Mouse (Mus musculus): ENCODE results near the gene Gm49395. TPM values are rescaled to one million over a fixed set of nuclear protein-coding genes. Genes with fewer than 3 reads are reported as not detected.

The Gm49395 gene
- polyA plus RNA-seq, 1 experiment from 2014 or later, result 2.5 TPM

GRCm38 (mm10) chr13:115078997-115079685 is 22.6 kb downstream of the Gm49395 start:
- Histone ChIP-seq H3K4me3 (no peak overlapping the region), H3K27ac (no peak overlapping the region), H3K9ac (no peak overlapping the region), H3K4me2 (replicated peaks) (no peak overlapping the region), H3K4me1 (no peaks in the 10 kb centered on the region), H3K27me3 (no peaks in the 10 kb centered on the region), H3K9me3 (no peaks in the 10 kb centered on the region), H3K36me3 (no peaks in the 10 kb centered on the region)
- 83% methylated on average over 6 of the region's 6 CpGs for WGBS
- no peak for ATAC-seq (ENCODE audit: insufficient number of reproducible peaks, insufficient read depth, low FRiP score, low TSS enrichment)

GRCm38 (mm10) chr13:115077346-115078134 is 24.2 kb downstream of the Gm49395 start:
- no peak overlapping the region for H3K9ac ChIP-seq
- ATAC-seq (ENCODE audit: insufficient number of reproducible peaks, insufficient read depth, low FRiP score, low TSS enrichment), result no peak
- WGBS, result 80% methylated on average over 9 of the region's 9 CpGs
- H3K9me3 ChIP-seq, result no peaks in the 10 kb centered on the region
- no peak overlapping the region for H3K27ac ChIP-seq
- no peaks in the 10 kb centered on the region for H3K36me3 ChIP-seq
- H3K27me3 ChIP-seq, result no peaks in the 10 kb centered on the region
- H3K4me2 ChIP-seq (replicated peaks), result no peak overlapping the region
- H3K4me1 ChIP-seq, result no peaks in the 10 kb centered on the region
- H3K4me3 ChIP-seq, result no peak overlapping the region

GRCm38 (mm10) chr13:115072386-115072785 is 29.3 kb downstream of the Gm49395 start:
- WGBS, result 89% methylated on average over 6 of the region's 6 CpGs
- H3K27me3 ChIP-seq, result no peaks in the 10 kb centered on the region
- no peaks in the 10 kb centered on the region for H3K36me3 ChIP-seq
- no peak overlapping the region for H3K27ac ChIP-seq
- no peak overlapping the region for H3K4me2 ChIP-seq (replicated peaks)
- no peak overlapping the region for H3K4me3 ChIP-seq
- no peak overlapping the region for H3K9ac ChIP-seq
- no peaks in the 10 kb centered on the region for H3K9me3 ChIP-seq
- ATAC-seq (ENCODE audit: insufficient number of reproducible peaks, insufficient read depth, low FRiP score, low TSS enrichment), result no peak
- no peaks in the 10 kb centered on the region for H3K4me1 ChIP-seq

GRCm38 (mm10) chr13:115071431-115071830 is 30.3 kb downstream of the Gm49395 start:
- 83% methylated on average over 3 of the region's 3 CpGs for WGBS
- no peak overlapping the region for H3K27ac ChIP-seq

GRCm38 (mm10) chr13:115067968-115068330 is 33.8 kb downstream of the Gm49395 start:
- H3K9me3 ChIP-seq, result no peaks in the 10 kb centered on the region
- no peaks in the 10 kb centered on the region for H3K36me3 ChIP-seq
- H3K27ac ChIP-seq, result no peak overlapping the region
- no peak for ATAC-seq (ENCODE audit: insufficient number of reproducible peaks, insufficient read depth, low FRiP score, low TSS enrichment)
- 83% methylated on average over 1 of the region's 1 CpGs for WGBS
- H3K4me1 ChIP-seq, result no peaks in the 10 kb centered on the region
- no peak overlapping the region for H3K9ac ChIP-seq
- H3K27me3 ChIP-seq, result no peaks in the 10 kb centered on the region
- no peak overlapping the region for H3K4me2 ChIP-seq (replicated peaks)
- H3K4me3 ChIP-seq, result no peak overlapping the region

More at GRCm38 (mm10) chr13:115071431-115071830, 30.3 kb downstream of the Gm49395 start:
- H3K27me3 ChIP-seq, result no peaks in the 10 kb centered on the region
- H3K4me2 ChIP-seq (replicated peaks), result no peak overlapping the region
- H3K9ac ChIP-seq, result no peak overlapping the region
- H3K36me3 ChIP-seq, result no peaks in the 10 kb centered on the region
- ATAC-seq (ENCODE audit: insufficient number of reproducible peaks, insufficient read depth, low FRiP score, low TSS enrichment), result no peak
- H3K4me3 ChIP-seq, result no peak overlapping the region
- H3K4me1 ChIP-seq, result no peaks in the 10 kb centered on the region
- H3K9me3 ChIP-seq, result no peaks in the 10 kb centered on the region

GRCm38 (mm10) chr13:115067324-115067967 is 34.3 kb downstream of the Gm49395 start:
- Histone ChIP-seq H3K9ac (no peak overlapping the region), H3K27me3 (no peaks in the 10 kb centered on the region), H3K27ac (no peak overlapping the region), H3K36me3 (no peaks in the 10 kb centered on the region), H3K9me3 (no peaks in the 10 kb centered on the region), H3K4me3 (no peak overlapping the region), H3K4me1 (no peaks in the 10 kb centered on the region), H3K4me2 (replicated peaks) (no peak overlapping the region)
- 90% methylated on average over 4 of the region's 4 CpGs for WGBS
- ATAC-seq (ENCODE audit: insufficient number of reproducible peaks, insufficient read depth, low FRiP score, low TSS enrichment), result no peak

- Histone ChIP-seq H3K4me1 (no peaks in the 10 kb centered on the region), H3K4me3 (no peak overlapping the region), H3K4me2 (replicated peaks) (no peak overlapping the region), H3K27ac (no peak overlapping the region), H3K9me3 (no peaks in the 10 kb centered on the region), H3K9ac (no peak overlapping the region), H3K27me3 (no peaks in the 10 kb centered on the region), H3K36me3 (no peaks in the 10 kb centered on the region)
- ATAC-seq (ENCODE audit: insufficient number of reproducible peaks, insufficient read depth, low FRiP score, low TSS enrichment), result no peak
- WGBS, result 83% methylated on average over 5 of the region's 5 CpGs
These were observed 44.2 kb downstream of the Gm49395 start for GRCm38 (mm10) chr13:115057555-115057954.

DNA sequence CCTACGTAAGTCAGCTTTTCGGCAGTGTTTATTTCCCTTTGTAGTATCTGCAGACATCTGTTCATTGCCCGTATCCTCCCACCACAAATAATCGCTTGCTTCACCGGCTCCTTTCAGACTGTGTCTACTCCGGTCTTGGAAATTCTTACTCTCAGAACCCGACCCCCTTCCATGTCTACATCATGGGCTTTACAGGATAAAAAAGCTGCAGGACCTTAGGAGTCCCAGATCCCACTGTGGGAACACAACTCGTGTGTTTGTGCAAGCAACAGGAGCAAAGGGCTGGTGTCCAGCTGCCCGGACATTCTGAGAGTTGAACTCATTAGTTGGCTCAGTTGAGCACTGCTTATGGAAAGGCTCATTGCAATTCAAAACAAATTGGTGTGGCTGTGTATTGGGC is 46.9 kb downstream of the Gm49395 start:
- Histone ChIP-seq H3K9me3 (no peaks in the 10 kb centered on the region), H3K36me3 (no peaks in the 10 kb centered on the region), H3K27ac (no peak overlapping the region), H3K9ac (no peak overlapping the region), H3K4me3 (no peak overlapping the region), H3K4me2 (replicated peaks) (no peak overlapping the region), H3K27me3 (no peaks in the 10 kb centered on the region), H3K4me1 (no peaks in the 10 kb centered on the region)
- WGBS, result 55% methylated on average over 9 of the region's 9 CpGs
- ATAC-seq (ENCODE audit: insufficient number of reproducible peaks, insufficient read depth, low FRiP score, low TSS enrichment), result no peak

DNA sequence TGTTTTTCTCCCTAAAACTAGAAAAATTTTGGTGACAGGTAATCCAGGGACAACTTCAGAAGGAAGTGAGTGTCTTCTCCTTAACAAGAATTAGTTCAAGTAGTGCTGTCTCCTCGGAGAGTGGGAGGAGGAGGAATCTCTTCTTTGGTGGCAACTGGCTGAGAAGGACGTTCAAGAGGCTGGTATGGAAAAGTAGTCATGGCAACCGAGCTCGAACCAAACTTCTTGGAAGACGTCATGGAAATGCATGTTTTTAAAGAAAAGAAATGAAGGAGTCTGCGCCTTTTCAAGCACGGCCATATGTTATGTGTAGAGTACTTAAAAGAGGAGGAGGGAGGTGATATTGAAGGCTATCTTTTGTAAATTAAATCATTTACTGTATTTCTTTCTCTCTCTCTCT is 49.2 kb downstream of the Gm49395 start:
- H3K27me3 ChIP-seq, result no peaks in the 10 kb centered on the region
- H3K4me3 ChIP-seq, result no peak overlapping the region
- no peaks in the 10 kb centered on the region for H3K4me1 ChIP-seq
- H3K36me3 ChIP-seq, result no peaks in the 10 kb centered on the region
- H3K4me2 ChIP-seq (replicated peaks), result no peak overlapping the region
- H3K9me3 ChIP-seq, result no peaks in the 10 kb centered on the region
- no peak overlapping the region for H3K9ac ChIP-seq
- WGBS, result 86% methylated on average over 7 of the region's 7 CpGs
- ATAC-seq (ENCODE audit: insufficient number of reproducible peaks, insufficient read depth, low FRiP score, low TSS enrichment), result no peak
- H3K27ac ChIP-seq, result no peak overlapping the region

- no peak for ATAC-seq (ENCODE audit: insufficient number of reproducible peaks, insufficient read depth, low FRiP score, low TSS enrichment)
- Histone ChIP-seq H3K9me3 (no peaks in the 10 kb centered on the region), H3K4me3 (no peak overlapping the region), H3K4me1 (no peaks in the 10 kb centered on the region), H3K36me3 (no peaks in the 10 kb centered on the region), H3K27me3 (no peaks in the 10 kb centered on the region), H3K9ac (no peak overlapping the region), H3K4me2 (replicated peaks) (no peak overlapping the region), H3K27ac (no peak overlapping the region)
- 87% methylated on average over 13 of the region's 13 CpGs for WGBS
These were observed 50.8 kb downstream of the Gm49395 start for GRCm38 (mm10) chr13:115050660-115051559.

DNA sequence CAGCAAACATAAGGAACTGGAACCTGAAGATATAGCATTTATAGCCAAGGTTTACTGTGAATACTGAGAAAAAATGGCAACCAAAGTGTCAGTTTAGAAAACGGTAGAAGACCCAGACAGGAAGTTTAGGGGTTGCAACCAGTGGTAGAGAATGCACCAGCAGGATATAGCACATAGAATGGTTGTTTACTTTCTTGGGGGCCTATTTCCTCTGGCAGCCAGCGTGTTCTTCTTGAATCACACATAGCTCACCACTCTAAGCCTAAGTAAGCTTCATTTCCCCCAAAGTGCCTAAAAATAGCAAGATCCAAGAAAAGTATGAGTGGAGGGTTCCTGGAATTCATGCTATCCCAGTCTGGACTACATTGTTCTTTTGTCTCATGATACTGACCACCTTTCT is 59.1 kb downstream of the Gm49395 start:
- Histone ChIP-seq H3K4me1 (no peaks in the 10 kb centered on the region), H3K4me3 (no peak overlapping the region), H3K9ac (no peak overlapping the region), H3K27me3 (no peaks in the 10 kb centered on the region), H3K36me3 (no peaks in the 10 kb centered on the region), H3K9me3 (no peaks in the 10 kb centered on the region), H3K4me2 (replicated peaks) (no peak overlapping the region), H3K27ac (no peak overlapping the region)
- ATAC-seq (ENCODE audit: insufficient number of reproducible peaks, insufficient read depth, low FRiP score, low TSS enrichment), result no peak
- WGBS, result 52% methylated on average over 2 of the region's 2 CpGs

Data from embryonic facial prominence, embryonic 12.5 days (tissue).